In genomic region chr6:120903961-120904360, GRCm38 (mm10) we compare ENCODE assay signal across 21 mouse cellular contexts. TPM values are rescaled to one million over a fixed set of nuclear protein-coding genes. Genes with fewer than 3 reads are reported as not detected.
A peak's percentile ranks its signal among the peaks of the same experiment; 100 is the strongest.
DNase-seq lines count a peak whose midpoint lies in the region; ATAC-seq lines count a peak whose summit lies in the region.
"Had no signal": no experiment of that assay in that cellular context is flagged by ENCODE, and none has a peak within 500 bp of the region (broad histone marks: within the 10 kb centered on the region; RNA-seq: fewer than 3 reads in every experiment).

No protein-coding gene starts in this region.

- WGBS in kidney, embryonic 15.5 days = 85% methylated on average over 11 of the region's 11 CpGs
- 80% methylated on average over 11 of the region's 11 CpGs for WGBS in intestine, embryonic 16.5 days
- WGBS in liver, embryonic 16.5 days (ENCODE audit: insufficient replicate concordance) = 54% methylated on average over 11 of the region's 11 CpGs
- 92% methylated on average over 11 of the region's 11 CpGs for WGBS in midbrain, embryonic 16.5 days

- no peak overlapping the region for H3K9ac ChIP-seq in kidney, embryonic 15.5 days
- no peak overlapping the region for H3K9ac ChIP-seq in intestine, embryonic 16.5 days (ENCODE audit: low read depth, low read length)
- H3K9ac ChIP-seq in liver, embryonic 16.5 days (ENCODE audit: low read depth, low read length) = no peak overlapping the region
- H3K9ac ChIP-seq in midbrain, embryonic 16.5 days (ENCODE audit: low read depth, low read length) = no peak overlapping the region
- H3K9ac ChIP-seq: embryonic facial prominence, embryonic 13.5 days; forebrain, embryonic 13.5 days had no signal

- DNase-seq in kidney, adult 11 months = no peak
- peak; percentile 59 to 79 for DNase-seq in kidney, postnatal 25 days
- no peak for DNase-seq in thymus, postnatal 14 days
- no peak for DNase-seq in spleen, postnatal 4 days (ENCODE audit: low spot score in 2 of 2)
- DNase-seq: cerebellum, adult 2 months had no signal

- H3K4me2 ChIP-seq in kidney, embryonic 15.5 days = 0 out of 2 replicates have a peak overlapping the region, but pooled peaks have one; percentile 4
- H3K4me2 ChIP-seq in intestine, embryonic 16.5 days (ENCODE audit: low read depth, low read length) = no peak overlapping the region
- 0 out of 2 replicates have a peak overlapping the region, but pooled peaks have one; percentile 11 for H3K4me2 ChIP-seq in liver, embryonic 16.5 days (ENCODE audit: low read depth, low read length)
- H3K4me2 ChIP-seq in midbrain, embryonic 16.5 days (ENCODE audit: low read length) = no peak overlapping the region
- H3K4me2 ChIP-seq: embryonic facial prominence, embryonic 13.5 days; forebrain, embryonic 13.5 days; midbrain, embryonic 11.5 days had no signal

- 0 out of 2 replicates have a peak, but pooled peaks cover 2% of the 10 kb centered on the region for H3K4me1 ChIP-seq in kidney, embryonic 15.5 days
- H3K4me1 ChIP-seq in intestine, embryonic 16.5 days (ENCODE audit: control insufficient read depth, insufficient read depth, low read length) = no peaks in the 10 kb centered on the region
- peaks cover 12% of the 10 kb centered on the region for H3K4me1 ChIP-seq in liver, embryonic 16.5 days (ENCODE audit: control insufficient read depth, low read depth, low read length)
- no peaks in the 10 kb centered on the region for H3K4me1 ChIP-seq in midbrain, embryonic 16.5 days (ENCODE audit: control insufficient read depth, insufficient read depth, low read length)
- H3K4me1 ChIP-seq: embryonic facial prominence, embryonic 13.5 days; forebrain, embryonic 13.5 days; hindbrain, embryonic 10.5 days; limb, embryonic 10.5 days had no signal

- peak overlapping the region; percentile 68; the same call in 1 of the 2 replicates for H3K27ac ChIP-seq in kidney, embryonic 15.5 days
- H3K27ac ChIP-seq in intestine, embryonic 16.5 days (ENCODE audit: low read length) = 0 out of 2 replicates have a peak overlapping the region, but pooled peaks have one; percentile 5
- H3K27ac ChIP-seq in liver, embryonic 16.5 days (ENCODE audit: low read length) = peak overlapping the region; percentile 26
- H3K27ac ChIP-seq in midbrain, embryonic 16.5 days (ENCODE audit: low read length) = no peak overlapping the region
- H3K27ac ChIP-seq: embryonic facial prominence, embryonic 13.5 days; forebrain, embryonic 13.5 days; gastrocnemius, adult 2 months; heart, embryonic 10.5 days; hindbrain, embryonic 10.5 days; hindbrain, postnatal 0 days; left cerebral cortex, adult 2 months; limb, embryonic 10.5 days had no signal

- no peaks in the 10 kb centered on the region for H3K9me3 ChIP-seq in kidney, embryonic 15.5 days (replicated peaks)
- no peaks in the 10 kb centered on the region for H3K9me3 ChIP-seq in intestine, embryonic 16.5 days (ENCODE audit: control insufficient read depth, low read length)
- no peaks in the 10 kb centered on the region for H3K9me3 ChIP-seq in liver, embryonic 16.5 days (replicated peaks; ENCODE audit: control insufficient read depth, low read length)
- no peaks in the 10 kb centered on the region for H3K9me3 ChIP-seq in midbrain, embryonic 16.5 days (replicated peaks; ENCODE audit: control insufficient read depth, low read length, poor library complexity, severe bottlenecking)
- H3K9me3 ChIP-seq: embryonic facial prominence, embryonic 13.5 days; forebrain, embryonic 13.5 days; G1E; heart, embryonic 10.5 days; hindbrain, embryonic 10.5 days; limb, embryonic 10.5 days had no signal

- no peak overlapping the region for H3K4me3 ChIP-seq in kidney, embryonic 15.5 days (replicated peaks)
- H3K4me3 ChIP-seq in intestine, embryonic 16.5 days (ENCODE audit: low read length) = no peak overlapping the region
- H3K4me3 ChIP-seq in liver, embryonic 16.5 days (ENCODE audit: low read depth, low read length) = no peak overlapping the region
- H3K4me3 ChIP-seq in midbrain, embryonic 16.5 days (ENCODE audit: low read depth, low read length) = no peak overlapping the region
- H3K4me3 ChIP-seq: embryonic facial prominence, embryonic 13.5 days; erythroblast, embryonic 14.5 days; forebrain, embryonic 13.5 days; gastrocnemius, adult 2 months; heart, embryonic 10.5 days; hindbrain, embryonic 10.5 days; left cerebral cortex, adult 2 months; limb, embryonic 10.5 days had no signal

- ATAC-seq in kidney, embryonic 15.5 days (replicated peaks; ENCODE audit: low FRiP score) = peak; percentile 75; the same call in 1 of the 2 replicates
- peak; percentile 34 for ATAC-seq in intestine, embryonic 16.5 days
- ATAC-seq in liver, embryonic 16.5 days (ENCODE audit: low read depth) = no peak
- ATAC-seq in midbrain, embryonic 16.5 days = no peak
- ATAC-seq: forebrain, embryonic 13.5 days had no signal

- no peaks in the 10 kb centered on the region for H3K36me3 ChIP-seq in kidney, embryonic 15.5 days
- no peaks in the 10 kb centered on the region for H3K36me3 ChIP-seq in intestine, embryonic 16.5 days (ENCODE audit: control insufficient read depth, insufficient read depth, low read length)
- H3K36me3 ChIP-seq in liver, embryonic 16.5 days (ENCODE audit: control insufficient read depth, insufficient read depth) = no peaks in the 10 kb centered on the region; the same call in 1 of the 2 replicates
- H3K36me3 ChIP-seq in midbrain, embryonic 16.5 days (ENCODE audit: control insufficient read depth, insufficient read depth, low read length) = no peaks in the 10 kb centered on the region
- H3K36me3 ChIP-seq: embryonic facial prominence, embryonic 13.5 days; heart, embryonic 10.5 days; hindbrain, embryonic 10.5 days; limb, embryonic 10.5 days had no signal

- no peaks in the 10 kb centered on the region for H3K27me3 ChIP-seq in kidney, embryonic 15.5 days
- H3K27me3 ChIP-seq in intestine, embryonic 16.5 days (replicated peaks; ENCODE audit: control insufficient read depth, insufficient read depth, low read length) = no peaks in the 10 kb centered on the region
- H3K27me3 ChIP-seq in liver, embryonic 16.5 days (ENCODE audit: control insufficient read depth, insufficient read depth, low read depth, low read length) = no peaks in the 10 kb centered on the region
- H3K27me3 ChIP-seq in midbrain, embryonic 16.5 days (ENCODE audit: control insufficient read depth, insufficient read depth, low read depth, low read length) = no peaks in the 10 kb centered on the region
- H3K27me3 ChIP-seq: embryonic facial prominence, embryonic 13.5 days; forebrain, embryonic 13.5 days; Patski had no signal

RNA-seq across cellular contexts. Expression of gene Bid, which starts 12.7 kb away (rescaled TPM):
- polyA plus RNA-seq in kidney, embryonic 15.5 days (2015; fragmentation: Nextera tagmentation; extraction: Ambion mirVana) = 22.2 and 23.8 TPM in 2 replicates
- 22.6 and 23.7 TPM in 2 replicates for polyA plus RNA-seq in intestine, embryonic 16.5 days (2015; fragmentation: Nextera tagmentation; extraction: Ambion mirVana)
- polyA plus RNA-seq in liver, embryonic 16.5 days (2015; fragmentation: Nextera tagmentation; extraction: Ambion mirVana) = 20.2 and 21.5 TPM in 2 replicates
- 49.3 and 51.5 TPM in 2 replicates for polyA plus RNA-seq in midbrain, embryonic 16.5 days (2015; fragmentation: Nextera tagmentation; extraction: Ambion mirVana)

Comparison
In these comparisons a context has a peak if more than half of its experiments do, and no peak if none do; other contexts are left out.
1. DNase-seq: peak in kidney, postnatal 25 days (2 of 2); none in kidney, adult 11 months (single experiment), thymus, postnatal 14 days (single experiment) and spleen, postnatal 4 days (0 of 2).
2. ATAC-seq: peak in kidney, embryonic 15.5 days (single experiment) and intestine, embryonic 16.5 days (single experiment); none in liver, embryonic 16.5 days (single experiment) and midbrain, embryonic 16.5 days (single experiment).
3. H3K4me2 ChIP-seq: peak in kidney, embryonic 15.5 days (single experiment) and liver, embryonic 16.5 days (single experiment); none in intestine, embryonic 16.5 days (single experiment) and midbrain, embryonic 16.5 days (single experiment).